Mouse (Mus musculus): ENCODE measurements around the gene Vsig8. TPM values are rescaled to one million over a fixed set of nuclear protein-coding genes. Genes with fewer than 3 reads are reported as not detected.

The Vsig8 gene
- total RNA-seq, 1 experiment from 2014 or later: not detected

Other genes starting within 250 kb of the Vsig8 start
- not detected in 2 replicates for gene Kcnj9, start 226.6 kb upstream of the Vsig8 start, total RNA-seq (2017)
- gene Kcnj10, start 214.7 kb upstream of the Vsig8 start, total RNA-seq (2017): 0.38 TPM in 1 of 2 replicates, not detected in the other
- gene Pigm, start 179.4 kb upstream of the Vsig8 start, total RNA-seq (2017): 17.4 and 19.5 TPM in 2 replicates
- gene Slamf9, start 80.6 kb upstream of the Vsig8 start, total RNA-seq (2017): not detected in 2 replicates
- gene Igsf9, start 74.2 kb upstream of the Vsig8 start, total RNA-seq (2017): 1.1 and 1.9 TPM in 2 replicates
- gene Tagln2, start 55.9 kb upstream of the Vsig8 start, total RNA-seq (2017): 251 and 258 TPM in 2 replicates
- gene Cfap45, start 35.1 kb upstream of the Vsig8 start, total RNA-seq (2017): 1.2 and 2.9 TPM in 2 replicates
- gene Slamf8, start 34.6 kb downstream of the Vsig8 start, total RNA-seq (2017): 0.50 and 1.3 TPM in 2 replicates
- not detected in 2 replicates for gene Fcrl6, start 46.6 kb downstream of the Vsig8 start, total RNA-seq (2017)
- gene Dusp23, start 77.0 kb downstream of the Vsig8 start, total RNA-seq (2017): 0.79 and 2.1 TPM in 2 replicates
- gene Crp, start 142.1 kb downstream of the Vsig8 start, total RNA-seq (2017): not detected in 2 replicates

All from hematopoietic stem cell, adult 5-6 weeks (primary cell).